Mouse (Mus musculus) forebrain, embryonic 16.5 days (tissue): Measurements from ENCODE around the gene Atp6v0c. TPM values are rescaled to one million over a fixed set of nuclear protein-coding genes. Genes with fewer than 3 reads are reported as not detected.

Experiments used
- ATAC-seq: fragments of 200-750 bp; cut with Nextera tagmentation; 2 replicates; pipeline ENCODE4 v1.8.0; 2017; ENCODE audit warnings: mild to moderate bottlenecking, moderate library complexity
- H3K27ac ChIP-seq: fragments of 300-500 bp; sonication (generic); 2 replicates; pipeline ENCODE4 v1.5.1; 2014; ENCODE audit warnings: low read length, control low read depth
- H3K27me3 ChIP-seq: fragments of 300-500 bp; sonication (generic); replicated peaks from 2 replicates; pipeline ENCODE4 v1.6.1; 2014; ENCODE audit warnings: low read length; ENCODE audit not compliant: control insufficient read depth, insufficient read depth
- H3K36me3 ChIP-seq: fragments of 300-500 bp; sonication (generic); 2 replicates; pipeline ENCODE4 v1.6.1; 2014; ENCODE audit not compliant: control insufficient read depth, insufficient read depth
- H3K4me1 ChIP-seq: fragments of 300-500 bp; sonication (generic); replicated peaks from 2 replicates; pipeline ENCODE4 v1.6.1; 2014; ENCODE audit warnings: low read length; ENCODE audit not compliant: control insufficient read depth, insufficient read depth
- H3K4me2 ChIP-seq: fragments of 300-500 bp; sonication (generic); 2 replicates; pipeline ENCODE4 v1.6.1; 2014; ENCODE audit warnings: mild to moderate bottlenecking, low read length, control low read depth
- H3K4me3 ChIP-seq: fragments of 300-500 bp; sonication (generic); replicated peaks from 2 replicates; pipeline ENCODE4 v1.5.1; 2014; ENCODE audit warnings: mild to moderate bottlenecking, low read length, control low read depth
- H3K9ac ChIP-seq: fragments of 300-500 bp; sonication (generic); replicated peaks from 2 replicates; pipeline ENCODE4 v1.6.1; 2014; ENCODE audit warnings: low read depth, low read length, control low read depth
- H3K9me3 ChIP-seq: fragments of 300-500 bp; sonication (generic); 2 replicates; pipeline ENCODE4 v1.6.1; 2016; ENCODE audit warnings: low read length; ENCODE audit not compliant: control insufficient read depth
- WGBS: fragments of 180-500 bp; shearing (Covaris S2); extraction: QIAGEN DNeasy Blood & Tissue Kit; methylation state at CpG from one replicate; pipeline ENCODE4 v1.1.7; 2014; 5-methylcytosine and 5-hydroxymethylcytosine counted together
- polyA plus RNA-seq: library from polyadenylated mRNA; unstranded; fragments of >200 nt; fragmentation: Nextera tagmentation; extraction: Ambion mirVana; gene quantifications from 2 replicates; pipeline ENCODE4 v1.2.1, GENCODE M21; 2015

Atp6v0c gene
- polyA plus RNA-seq, 1 experiment from 2014 or later, result 1,064 TPM

DNA sequence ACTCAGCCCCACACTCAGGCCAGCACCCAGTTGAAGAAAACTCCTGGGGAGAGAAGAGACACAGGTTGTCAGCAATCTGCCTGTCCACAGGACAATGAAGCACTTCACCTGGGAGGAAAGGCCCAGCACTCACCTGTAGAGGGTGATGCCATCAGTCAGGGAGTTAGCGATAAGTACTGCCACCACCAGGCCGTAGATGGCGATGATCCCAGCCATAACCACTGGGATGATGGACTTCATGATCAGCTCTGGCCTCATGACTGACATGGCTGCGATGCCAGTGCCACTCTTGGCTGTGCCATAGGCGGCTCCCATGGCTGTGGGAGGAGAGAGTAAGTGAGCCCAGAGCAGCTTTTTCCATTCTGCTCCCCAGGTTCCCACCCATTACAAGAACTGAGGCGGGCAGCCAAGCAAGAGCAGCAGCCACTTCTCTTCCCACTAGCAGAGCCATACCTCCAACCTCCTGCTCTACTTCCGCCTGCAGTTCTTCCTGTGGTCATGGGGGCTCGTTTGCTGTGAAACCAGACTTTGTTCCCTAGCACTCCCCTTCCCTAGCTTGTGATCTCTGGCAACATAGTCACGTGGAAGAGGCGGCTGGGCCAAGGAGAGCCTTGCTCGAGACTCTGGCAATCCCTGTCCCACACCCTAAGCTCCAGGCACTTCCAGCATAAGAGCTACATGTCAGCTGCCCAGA lies 4.8 kb downstream of the Atp6v0c start:
- H3K9me3 ChIP-seq, result no peaks in the 10 kb centered on the region
- H3K4me3 ChIP-seq, result no peak overlapping the region
- no peak overlapping the region for H3K27ac ChIP-seq
- H3K9ac ChIP-seq, result no peak overlapping the region
- ATAC-seq, result no peak
- no peak overlapping the region for H3K4me2 ChIP-seq
- peaks cover 5% of the 10 kb centered on the region; the same call in 1 of the 2 replicates for H3K36me3 ChIP-seq
- H3K4me1 ChIP-seq, result peaks cover 26% of the 10 kb centered on the region
- 84% methylated on average over 9 of the region's 11 CpGs for WGBS
- no peaks in the 10 kb centered on the region for H3K27me3 ChIP-seq

DNA sequence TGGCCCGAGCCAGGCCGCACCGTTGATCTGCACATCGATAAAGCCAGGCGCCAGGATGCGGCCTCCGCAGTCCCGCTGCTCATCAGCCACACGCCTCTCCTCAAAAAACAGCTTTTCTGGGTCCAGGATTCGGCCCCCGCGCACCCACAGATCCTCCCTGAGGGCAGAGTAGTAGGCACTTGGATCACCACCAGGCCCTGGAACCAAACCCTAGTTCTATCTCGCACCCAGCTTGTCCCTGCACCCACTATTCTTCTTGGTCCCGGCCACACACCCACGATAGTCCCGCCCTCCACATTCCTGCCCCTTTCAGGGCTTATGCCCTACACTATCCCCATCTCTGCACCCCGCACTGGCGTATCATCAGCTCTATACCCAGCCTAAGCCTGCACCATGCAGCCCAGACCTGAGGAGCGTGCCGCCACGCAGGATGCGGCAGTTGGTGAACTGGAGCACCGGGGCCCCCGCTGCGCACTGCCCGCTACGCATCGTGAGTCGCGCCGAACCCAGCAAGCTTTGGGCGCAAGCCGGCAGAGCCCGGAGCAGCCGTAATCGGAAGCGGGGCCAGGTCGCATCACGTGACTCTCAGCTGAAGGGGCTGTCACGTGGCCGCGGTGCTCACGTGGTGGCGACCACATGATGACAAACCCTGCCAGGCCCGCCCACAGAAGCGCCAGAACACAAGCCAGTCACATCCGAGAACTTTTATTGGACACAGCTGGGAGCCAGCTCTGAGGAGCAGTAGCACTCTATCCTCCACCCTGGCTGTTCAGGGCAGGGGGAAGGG lies 6.1 kb downstream of the Atp6v0c start, which contains the start of gene Amdhd2:
Gene Amdhd2, minus strand, starts transcription at position 591 of the 787 bp plus-strand sequence.
- H3K9me3 ChIP-seq, result no peaks in the 10 kb centered on the region
- H3K4me3 ChIP-seq, result peak within 1 kb of the TSS; percentile 90
- peak within 1 kb of the TSS; percentile 94 for H3K4me2 ChIP-seq
- peak within 1 kb of the TSS; percentile 80 for H3K9ac ChIP-seq
- H3K27me3 ChIP-seq, result no peaks in the 10 kb centered on the region
- WGBS, result 2% methylated on average over 47 of the region's 47 CpGs
- peak; percentile 89 for ATAC-seq
- peaks cover 25% of the 10 kb centered on the region for H3K4me1 ChIP-seq
- peak within 1 kb of the TSS; percentile 82 for H3K27ac ChIP-seq
- peaks cover 5% of the 10 kb centered on the region; the same call in 1 of the 2 replicates for H3K36me3 ChIP-seq

DNA sequence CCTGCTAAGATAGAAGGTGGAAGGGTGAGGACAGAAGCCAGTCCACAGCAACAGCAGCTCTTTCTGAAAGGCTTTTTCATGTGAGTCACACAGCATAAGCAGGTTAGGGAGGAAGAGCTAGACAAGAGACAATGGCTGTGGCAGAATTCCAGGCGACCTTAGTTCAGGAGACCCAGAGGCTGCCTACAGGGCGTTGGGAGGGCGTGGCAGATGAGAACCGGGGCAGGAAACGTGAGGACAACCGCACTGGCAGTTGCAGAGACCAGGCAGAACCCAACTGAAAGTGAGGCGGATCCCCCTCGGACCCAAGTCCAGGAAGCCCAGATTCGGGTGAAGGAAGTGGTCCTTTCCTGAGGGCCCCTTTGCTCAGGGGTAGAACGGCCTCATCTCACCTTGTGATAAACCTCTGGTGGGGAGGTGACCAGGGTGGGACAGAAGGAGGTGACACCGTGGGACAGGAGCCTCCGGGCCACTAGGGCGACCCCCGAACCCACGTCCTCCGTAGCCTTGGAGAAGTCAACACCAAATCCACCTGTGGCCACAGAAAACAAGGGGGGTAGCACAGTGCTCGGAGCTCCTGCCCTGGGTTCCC lies 6.8 kb downstream of the Atp6v0c start:
- Histone ChIP-seq H3K4me2 (peak overlapping the region; percentile 94), H3K36me3 (peaks cover 5% of the 10 kb centered on the region; the same call in 1 of the 2 replicates), H3K27me3 (no peaks in the 10 kb centered on the region), H3K27ac (no peak overlapping the region), H3K4me3 (peak overlapping the region; percentile 90), H3K4me1 (peaks cover 18% of the 10 kb centered on the region), H3K9ac (peak overlapping the region; percentile 80), H3K9me3 (no peaks in the 10 kb centered on the region)
- peak; percentile 4; the same call in 1 of the 2 replicates for ATAC-seq
- 33% methylated on average over 17 of the region's 17 CpGs for WGBS

DNA sequence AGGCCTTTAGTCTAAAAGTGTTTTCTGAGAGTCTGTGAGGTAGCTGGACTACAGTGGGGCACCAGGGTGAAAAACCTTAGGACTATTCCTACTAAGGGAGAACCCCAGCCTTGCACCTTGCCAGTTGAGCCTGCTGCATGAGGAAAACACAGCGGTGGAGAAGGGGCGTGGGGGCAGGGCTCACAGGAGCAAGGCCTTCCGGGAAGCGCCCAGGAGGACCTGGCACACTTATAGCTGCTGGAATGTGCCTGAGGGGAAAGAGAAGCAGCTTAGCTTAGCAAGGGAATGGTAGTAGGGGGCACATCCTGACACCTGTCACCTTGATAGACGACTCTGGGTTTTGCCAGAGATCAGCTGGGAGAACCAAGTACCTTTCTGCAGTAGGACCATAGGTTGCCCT lies 8.0 kb downstream of the Atp6v0c start:
- Histone ChIP-seq H3K4me1 (peaks cover 11% of the 10 kb centered on the region), H3K4me2 (no peak overlapping the region), H3K9ac (no peak overlapping the region), H3K36me3 (peaks cover 1% of the 10 kb centered on the region; the same call in 1 of the 2 replicates), H3K4me3 (no peak overlapping the region), H3K27ac (no peak overlapping the region), H3K27me3 (no peaks in the 10 kb centered on the region), H3K9me3 (no peaks in the 10 kb centered on the region)
- 87% methylated on average over 5 of the region's 5 CpGs for WGBS
- ATAC-seq, result no peak

DNA sequence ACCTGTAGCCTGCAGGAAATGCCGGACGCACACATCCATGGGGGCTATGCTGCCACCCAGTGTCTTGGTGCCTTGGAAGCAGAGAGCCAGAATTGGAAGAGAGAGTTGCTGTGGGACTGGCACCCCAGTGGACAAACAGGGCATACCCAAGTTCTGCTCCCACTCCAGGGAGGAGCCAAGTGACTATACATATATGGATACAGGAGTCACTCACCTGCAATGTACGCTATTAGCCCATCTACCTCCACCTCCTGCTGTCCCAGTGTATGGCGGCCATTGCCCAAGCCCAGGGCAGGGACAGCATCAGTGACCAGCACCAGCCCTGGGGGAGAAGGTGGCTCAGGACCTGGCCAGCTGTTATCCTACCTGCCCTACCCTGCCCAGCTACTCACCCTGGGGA lies 12.0 kb downstream of the Atp6v0c start:
- H3K36me3 ChIP-seq, result no peaks in the 10 kb centered on the region
- H3K27me3 ChIP-seq, result no peaks in the 10 kb centered on the region
- H3K4me2 ChIP-seq, result no peak overlapping the region
- WGBS, result 94% methylated on average over 4 of the region's 4 CpGs
- H3K9ac ChIP-seq, result no peak overlapping the region
- no peak for ATAC-seq
- no peaks in the 10 kb centered on the region for H3K9me3 ChIP-seq
- H3K4me1 ChIP-seq, result peaks cover 2% of the 10 kb centered on the region
- H3K27ac ChIP-seq, result no peak overlapping the region
- no peak overlapping the region for H3K4me3 ChIP-seq

DNA sequence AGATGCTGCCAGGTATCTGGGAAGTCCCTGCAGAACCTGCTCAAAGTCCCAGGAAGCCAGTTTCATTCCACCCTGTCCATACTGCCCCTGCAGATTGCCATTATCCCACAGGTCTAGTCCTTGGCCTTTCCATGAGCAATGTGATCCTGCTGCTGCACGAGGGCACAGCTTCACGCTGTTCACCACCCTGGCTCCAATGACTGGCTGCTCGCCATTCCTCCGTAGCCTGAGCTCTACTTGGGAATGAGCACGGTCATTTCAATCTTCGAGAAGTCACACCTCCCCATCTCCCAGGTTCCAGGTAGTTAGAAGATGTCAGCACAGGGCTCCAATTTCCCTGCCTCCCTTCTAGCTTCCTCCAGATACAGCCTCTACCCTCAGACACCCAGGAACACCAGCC lies 12.4 kb downstream of the Atp6v0c start:
- Histone ChIP-seq H3K4me2 (no peak overlapping the region), H3K27ac (no peak overlapping the region), H3K4me3 (no peak overlapping the region), H3K27me3 (no peaks in the 10 kb centered on the region), H3K36me3 (no peaks in the 10 kb centered on the region), H3K4me1 (peaks cover 3% of the 10 kb centered on the region), H3K9me3 (no peaks in the 10 kb centered on the region), H3K9ac (no peak overlapping the region)
- no peak for ATAC-seq
- 91% methylated on average over 6 of the region's 6 CpGs for WGBS

DNA sequence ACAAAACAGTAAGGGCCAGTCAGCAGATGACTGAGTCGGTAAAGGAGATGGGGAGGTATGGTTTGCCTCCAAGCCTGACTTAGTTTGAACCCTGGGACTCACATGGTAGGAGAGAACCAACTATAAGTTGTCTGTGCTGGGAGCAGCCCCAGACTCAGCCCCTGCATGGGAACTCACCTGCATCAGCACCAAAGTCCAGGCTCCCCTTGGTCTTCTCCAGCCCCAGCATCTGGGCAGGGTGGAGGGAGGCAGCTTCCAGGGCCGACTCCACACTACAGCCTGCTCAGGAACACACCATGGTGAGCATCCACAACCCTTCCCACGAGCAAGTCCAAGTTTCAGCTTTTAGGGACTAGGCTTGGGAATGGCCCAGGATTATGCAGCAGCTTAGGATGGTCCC lies 13.1 kb downstream of the Atp6v0c start:
- Histone ChIP-seq H3K27ac (no peak overlapping the region), H3K9ac (no peak overlapping the region), H3K36me3 (no peaks in the 10 kb centered on the region), H3K9me3 (no peaks in the 10 kb centered on the region), H3K27me3 (no peaks in the 10 kb centered on the region), H3K4me3 (no peak overlapping the region), H3K4me1 (peaks cover 11% of the 10 kb centered on the region), H3K4me2 (no peak overlapping the region)
- no peak for ATAC-seq
- 87% methylated on average over 3 of the region's 3 CpGs for WGBS

DNA sequence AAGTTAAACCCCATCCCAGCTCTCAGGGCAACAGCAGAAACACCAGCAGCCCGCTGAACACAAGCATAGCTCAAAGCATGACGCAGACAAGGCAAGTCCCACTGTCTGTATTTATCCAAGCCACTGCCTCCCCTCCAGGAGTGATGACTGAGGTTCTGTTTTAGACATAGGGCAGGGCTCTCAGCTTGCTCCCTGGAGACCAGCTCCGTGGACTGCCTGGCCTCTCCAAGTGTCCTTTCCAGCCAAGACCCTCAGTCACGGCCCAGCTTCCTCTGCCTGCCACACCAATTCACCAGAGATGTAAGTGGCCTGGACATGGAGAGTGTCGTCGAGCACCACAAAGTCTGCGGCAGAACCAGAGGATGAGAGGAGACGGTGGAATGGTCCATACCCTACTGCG lies 13.8 kb downstream of the Atp6v0c start:
- no peaks in the 10 kb centered on the region for H3K9me3 ChIP-seq
- H3K4me2 ChIP-seq, result no peak overlapping the region
- no peak overlapping the region for H3K9ac ChIP-seq
- no peaks in the 10 kb centered on the region for H3K27me3 ChIP-seq
- H3K36me3 ChIP-seq, result no peaks in the 10 kb centered on the region
- WGBS, result 94% methylated on average over 9 of the region's 9 CpGs
- H3K27ac ChIP-seq, result no peak overlapping the region
- no peak for ATAC-seq
- H3K4me3 ChIP-seq, result no peak overlapping the region
- peaks cover 11% of the 10 kb centered on the region for H3K4me1 ChIP-seq

DNA sequence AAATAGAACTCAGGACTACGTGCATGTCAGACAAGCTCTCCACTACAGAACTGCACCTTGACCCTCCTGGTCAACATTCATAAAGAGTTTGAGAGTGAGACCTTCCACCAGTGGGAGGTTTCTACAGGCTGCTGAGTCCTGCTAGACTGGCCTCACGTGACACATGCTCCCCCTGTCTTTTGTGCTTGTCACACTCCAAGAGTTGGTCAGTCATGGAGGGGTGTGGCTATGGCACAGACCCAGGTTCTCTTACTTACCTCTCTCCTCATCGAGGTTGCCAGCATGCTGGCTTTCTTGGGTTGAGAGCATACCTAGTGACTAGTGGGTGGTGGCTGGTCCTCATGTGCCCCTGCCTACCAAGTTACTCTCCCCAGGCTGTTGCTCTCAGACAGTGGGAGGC lies 15.0 kb downstream of the Atp6v0c start:
- no peaks in the 10 kb centered on the region for H3K9me3 ChIP-seq
- no peak overlapping the region for H3K4me2 ChIP-seq
- no peak overlapping the region for H3K9ac ChIP-seq
- ATAC-seq, result no peak
- H3K36me3 ChIP-seq, result no peaks in the 10 kb centered on the region
- H3K27ac ChIP-seq, result no peak overlapping the region
- peaks cover 11% of the 10 kb centered on the region for H3K4me1 ChIP-seq
- no peaks in the 10 kb centered on the region for H3K27me3 ChIP-seq
- WGBS, result 58% methylated on average over 3 of the region's 3 CpGs
- no peak overlapping the region for H3K4me3 ChIP-seq
